Mouse (Mus musculus) midbrain, embryonic 10.5 days (tissue): Measurements from ENCODE around the gene Vim. TPM values are rescaled to one million over a fixed set of nuclear protein-coding genes. Genes with fewer than 3 reads are reported as not detected.
"Not testable (repeated sequence)": the region's sequence is repeated elsewhere in the genome, so short reads cannot be mapped to it uniquely, and the experiment has no call there.

Source experiments
- DNase-seq: peaks from one replicate; pipeline ENCODE4 v3.0.0-alpha.2; 2017; ENCODE audit warnings: low spot score
- H3K27ac ChIP-seq: fragments of 300-500 bp; sonication (generic); replicated peaks from 2 replicates; pipeline ENCODE4 v1.5.1; 2016; ENCODE audit warnings: mild to moderate bottlenecking
- H3K27me3 ChIP-seq: fragments of 300-500 bp; sonication (generic); 2 replicates; pipeline ENCODE4 v1.6.1; 2016; ENCODE audit warnings: low read depth, mild to moderate bottlenecking; ENCODE audit not compliant: poor library complexity, severe bottlenecking
- H3K36me3 ChIP-seq: fragments of 300-500 bp; sonication (generic); 2 replicates; pipeline ENCODE4 v1.6.1; 2016; ENCODE audit warnings: mild to moderate bottlenecking, moderate library complexity
- H3K4me1 ChIP-seq: fragments of 300-500 bp; sonication (generic); 2 replicates; pipeline ENCODE4 v1.6.1; 2016
- H3K4me3 ChIP-seq: fragments of 300-500 bp; sonication (generic); 2 replicates; pipeline ENCODE4 v1.5.1; 2016; ENCODE audit warnings: mild to moderate bottlenecking, moderate library complexity
- H3K9me3 ChIP-seq: fragments of 300-500 bp; sonication (generic); replicated peaks from 2 replicates; pipeline ENCODE4 v1.6.1; 2016; ENCODE audit warnings: mild to moderate bottlenecking
- WGBS: fragments of 180-500 bp; shearing (Covaris S2); methylation state at CpG from one replicate; pipeline ENCODE4 v1.1.7; 2016; 5-methylcytosine and 5-hydroxymethylcytosine counted together
- polyA plus RNA-seq: library from polyadenylated mRNA; unstranded; fragments of >200 nt; fragmentation: Nextera tagmentation; extraction: Ambion mirVana; gene quantifications from 2 replicates; pipeline ENCODE4 v1.2.1, GENCODE M21; 2016

Vim gene
- polyA plus RNA-seq, 1 experiment from 2014 or later = 1,116 TPM

- Histone ChIP-seq H3K27ac (peak overlapping the region; percentile 97), H3K4me1 (peaks cover 57% of the 10 kb centered on the region), H3K36me3 (peaks cover 35% of the 10 kb centered on the region), H3K4me3 (peak overlapping the region; percentile 97), H3K27me3 (no peaks in the 10 kb centered on the region), H3K9me3 (no peaks in the 10 kb centered on the region)
- DNase-seq = peak; percentile 95
- under 1% methylated on average over 46 of the region's 46 CpGs for WGBS
These were observed 506 bp downstream of the Vim start for GRCm38 (mm10) chr2:13574066-13574800.

GRCm38 (mm10) chr2:13574801-13575150, 1.0 kb downstream of the Vim start:
- DNase-seq = peak; percentile 61

GRCm38 (mm10) chr2:13575287-13575801, 1.6 kb downstream of the Vim start:
- Histone ChIP-seq H3K9me3 (no peaks in the 10 kb centered on the region), H3K27ac (peak overlapping the region; percentile 97), H3K36me3 (peaks cover 47% of the 10 kb centered on the region), H3K4me1 (peaks cover 63% of the 10 kb centered on the region), H3K27me3 (no peaks in the 10 kb centered on the region), H3K4me3 (peak overlapping the region; percentile 97)
- DNase-seq = peak; percentile 83
- under 1% methylated on average over 13 of the region's 13 CpGs for WGBS

More at GRCm38 (mm10) chr2:13574801-13575150, 1.0 kb downstream of the Vim start:
- no peaks in the 10 kb centered on the region for H3K27me3 ChIP-seq
- peaks cover 41% of the 10 kb centered on the region for H3K36me3 ChIP-seq
- under 1% methylated on average over 21 of the region's 21 CpGs for WGBS
- H3K4me3 ChIP-seq = peak overlapping the region; percentile 97
- H3K9me3 ChIP-seq = no peaks in the 10 kb centered on the region
- H3K27ac ChIP-seq = peak overlapping the region; percentile 97
- H3K4me1 ChIP-seq = peaks cover 62% of the 10 kb centered on the region

- H3K27ac ChIP-seq = peak overlapping the region; percentile 97
- peak overlapping the region; percentile 97 for H3K4me3 ChIP-seq
- H3K9me3 ChIP-seq = no peaks in the 10 kb centered on the region
- H3K36me3 ChIP-seq = peaks cover 52% of the 10 kb centered on the region
- H3K27me3 ChIP-seq = no peaks in the 10 kb centered on the region
- H3K4me1 ChIP-seq = peaks cover 63% of the 10 kb centered on the region
- DNase-seq = peak; percentile 61
- 13% methylated on average over 6 of the region's 6 CpGs for WGBS
These were observed 2.2 kb downstream of the Vim start for GRCm38 (mm10) chr2:13575926-13576325.

GRCm38 (mm10) chr2:13577399-13577798, 3.7 kb downstream of the Vim start:
- DNase-seq = no peak
- no peaks in the 10 kb centered on the region for H3K9me3 ChIP-seq
- no peaks in the 10 kb centered on the region for H3K27me3 ChIP-seq
- H3K27ac ChIP-seq = peak overlapping the region; percentile 97; the same call in 1 of the 2 replicates
- peak overlapping the region; percentile 97 for H3K4me3 ChIP-seq
- WGBS = 93% methylated on average over 1 of the region's 1 CpGs
- peaks cover 67% of the 10 kb centered on the region for H3K36me3 ChIP-seq
- H3K4me1 ChIP-seq = peaks cover 48% of the 10 kb centered on the region

GRCm38 (mm10) chr2:13578473-13579152, 4.9 kb downstream of the Vim start:
- H3K4me3 ChIP-seq = peak overlapping the region; percentile 29; the same call in 1 of the 2 replicates
- peaks cover 36% of the 10 kb centered on the region for H3K4me1 ChIP-seq
- peak overlapping the region; percentile 57; the same call in 1 of the 2 replicates for H3K27ac ChIP-seq
- 76% methylated on average over 14 of the region's 14 CpGs for WGBS
- no peaks in the 10 kb centered on the region for H3K9me3 ChIP-seq
- H3K27me3 ChIP-seq = no peaks in the 10 kb centered on the region
- DNase-seq = peak; percentile 22
- H3K36me3 ChIP-seq = peaks cover 79% of the 10 kb centered on the region

GRCm38 (mm10) chr2:13579315-13579714, 5.6 kb downstream of the Vim start:
- Histone ChIP-seq H3K27me3 (no peaks in the 10 kb centered on the region), H3K9me3 (no peaks in the 10 kb centered on the region), H3K4me1 (peaks cover 36% of the 10 kb centered on the region), H3K36me3 (peaks cover 81% of the 10 kb centered on the region), H3K27ac (no peak overlapping the region), H3K4me3 (no peak overlapping the region)
- WGBS = 96% methylated on average over 8 of the region's 8 CpGs
- no peak for DNase-seq

GRCm38 (mm10) chr2:13579991-13580390, 6.3 kb downstream of the Vim start:
- DNase-seq = peak; percentile 40
- Histone ChIP-seq H3K27ac (no peak overlapping the region), H3K4me3 (no peak overlapping the region), H3K27me3 (no peaks in the 10 kb centered on the region), H3K9me3 (no peaks in the 10 kb centered on the region), H3K4me1 (peaks cover 36% of the 10 kb centered on the region), H3K36me3 (peaks cover 81% of the 10 kb centered on the region)
- 67% methylated on average over 11 of the region's 11 CpGs for WGBS

GRCm38 (mm10) chr2:13582184-13582583, 8.5 kb downstream of the Vim start:
- Histone ChIP-seq H3K9me3 (no peaks in the 10 kb centered on the region), H3K4me1 (peaks cover 23% of the 10 kb centered on the region), H3K36me3 (peaks cover 66% of the 10 kb centered on the region), H3K27me3 (no peaks in the 10 kb centered on the region), H3K27ac (no peak overlapping the region), H3K4me3 (no peak overlapping the region)
- DNase-seq = no peak
- 88% methylated on average over 3 of the region's 3 CpGs for WGBS

- peaks cover 51% of the 10 kb centered on the region for H3K36me3 ChIP-seq
- not testable (repeated sequence) for H3K9me3 ChIP-seq, H3K4me1 ChIP-seq, H3K27me3 ChIP-seq, DNase-seq, H3K27ac ChIP-seq, H3K4me3 ChIP-seq
These were observed 10.0 kb downstream of the Vim start for GRCm38 (mm10) chr2:13583746-13584145.

- Histone ChIP-seq H3K4me1 (peaks cover 6% of the 10 kb centered on the region; the same call in 1 of the 2 replicates), H3K4me3 (no peak overlapping the region), H3K9me3 (no peaks in the 10 kb centered on the region), H3K36me3 (no peaks in the 10 kb centered on the region), H3K27me3 (no peaks in the 10 kb centered on the region), H3K27ac (no peak overlapping the region)
- DNase-seq = no peak
- WGBS = 90% methylated on average over 4 of the region's 4 CpGs
These were observed 19.6 kb downstream of the Vim start for GRCm38 (mm10) chr2:13593328-13593727.

GRCm38 (mm10) chr2:13596965-13597656, 23.4 kb downstream of the Vim start:
- H3K27ac ChIP-seq = no peak overlapping the region
- H3K36me3 ChIP-seq = no peaks in the 10 kb centered on the region
- peaks cover 3% of the 10 kb centered on the region; the same call in 1 of the 2 replicates for H3K4me1 ChIP-seq
- no peak for DNase-seq
- H3K9me3 ChIP-seq = no peaks in the 10 kb centered on the region
- no peak overlapping the region for H3K4me3 ChIP-seq
- H3K27me3 ChIP-seq = no peaks in the 10 kb centered on the region
- 97% methylated on average over 1 of the region's 1 CpGs for WGBS
